Mouse (Mus musculus): Measurements from ENCODE around the gene Cyth4.

DNA sequence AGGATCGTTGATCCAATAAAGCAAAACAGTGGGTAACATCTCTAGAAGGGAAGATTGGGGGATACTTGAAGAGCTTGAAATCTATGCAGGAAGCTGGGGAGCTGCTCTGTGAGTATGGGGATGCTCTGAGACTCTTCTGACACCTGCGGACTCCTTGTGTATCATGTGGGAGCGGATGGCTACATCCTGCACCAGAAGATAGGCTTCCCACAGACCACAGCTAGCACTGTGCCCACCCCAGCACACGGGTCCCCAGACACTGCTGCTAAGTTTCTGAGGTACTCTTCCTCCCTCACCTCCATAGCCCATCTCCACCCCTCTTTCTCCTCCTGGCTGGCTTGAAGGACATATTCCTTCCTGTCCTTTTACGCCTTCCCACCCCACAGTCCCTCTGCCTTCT lies 26.7 kb upstream of the Cyth4 start:
- TF ChIP-seq CTCF (IDR thresholded peaks at IDR 0.05; ENCODE audit: control insufficient read depth, insufficient read depth, insufficient replicate concordance, low read depth, low read length) (no peak), POLR2A (IDR thresholded peaks at IDR 0.05; ENCODE audit: control insufficient read depth, low read depth, low read length) (no peak)
